Mouse (Mus musculus): Measurements from ENCODE around the gene Cga. TPM values are rescaled to one million over a fixed set of nuclear protein-coding genes. Genes with fewer than 3 reads are reported as not detected.

Gene Cga
- total RNA-seq (2012; rRNA removed) (not detected in 2 replicates), total RNA-seq (2014; rRNA removed) (not detected in 2 replicates), polyA plus RNA-seq (2012; ENCODE audit: insufficient read length, low read depth) (not detected in 2 replicates)

DNA sequence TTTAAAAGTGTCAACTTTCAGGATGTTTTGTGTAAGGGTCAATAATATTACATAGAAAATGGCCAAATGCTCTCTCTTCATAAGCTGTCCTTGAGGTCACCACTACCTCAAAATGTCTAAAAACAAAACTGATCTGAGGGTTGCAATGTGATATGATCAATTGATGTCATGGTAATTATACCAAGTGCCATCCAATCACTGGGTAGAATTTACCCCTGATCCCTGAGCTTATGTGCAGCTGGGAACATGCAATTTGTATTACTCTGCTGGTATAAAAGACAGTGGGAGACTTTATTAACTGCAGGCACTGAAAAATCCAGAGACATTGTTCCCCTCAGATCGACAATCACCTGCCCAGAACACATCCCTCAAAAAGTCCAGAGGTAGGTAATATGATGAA, at the start of gene Cga:
TSS of gene Cga (plus strand) at position 301 of the 400 bp plus-strand sequence.
- no peaks in the 10 kb centered on the region for H3K79me2 ChIP-seq (replicated peaks; ENCODE audit: control insufficient read depth, extremely low read depth, insufficient read depth, poor library complexity, severe bottlenecking)
- no peak within 1 kb of the TSS for H3K4me3 ChIP-seq (replicated peaks in 1 of 3; ENCODE audit: low read depth in 2 of 3, low read length in 2 of 3, poor library complexity in 1 of 3)
- no peaks in the 10 kb centered on the region for H3K9me3 ChIP-seq (replicated peaks; ENCODE audit: low read length)
- no peak within 1 kb of the TSS for H3K27ac ChIP-seq (ENCODE audit: insufficient read depth, low read depth)
- H3K4me2 ChIP-seq (ENCODE audit: insufficient read depth, low read depth, poor library complexity, severe bottlenecking), result no peak within 1 kb of the TSS
- in situ Hi-C loops (cut with MboI; ENCODE audit: low pct_ligation_motif_present, low pct_unique_long_range_greater_than_20kb, low sequenced_read_pairs) (no loop called here), dilution Hi-C loops (cut with MboI; ENCODE audit: extremely low pct_ligation_motif_present, extremely low pct_unique_long_range_greater_than_20kb, low sequenced_read_pairs) (no loop called here)
- H3K27me3 ChIP-seq (replicated peaks), result peaks cover 3% of the 10 kb centered on the region
- TF ChIP-seq NELFE (IDR thresholded peaks at IDR 0.05; ENCODE audit: low read depth, low read length) (no peak), CHD2 (IDR thresholded peaks at IDR 0.05; ENCODE audit: low read length) (no peak), TCF12 (IDR thresholded peaks at IDR 0.05; ENCODE audit: low read depth, low read length) (no peak), POLR2A (IDR thresholded peaks at IDR 0.05; ENCODE audit: low read depth, low read length) (no peak), RCOR1 (conservative IDR thresholded peaks at IDR 0.05; ENCODE audit: low read depth, low read length) (no peak), CTCF (conservative IDR thresholded peaks at IDR 0.05 in 1 of 2, IDR thresholded peaks at IDR 0.05 in 1 of 2; ENCODE audit: low read depth in 2 of 2, low read length in 2 of 2) (no peak), MXI1 (IDR thresholded peaks at IDR 0.05; ENCODE audit: low read depth, low read length) (no peak), SMC3 (IDR thresholded peaks at IDR 0.05; ENCODE audit: low read depth, low read length) (no peak), USF2 (conservative IDR thresholded peaks at IDR 0.05; ENCODE audit: low read depth, low read length) (no peak), EP300 (IDR thresholded peaks at IDR 0.05; ENCODE audit: low read length) (no peak), JUND (conservative IDR thresholded peaks at IDR 0.05; ENCODE audit: low read depth, low read length) (no peak), TBP (conservative IDR thresholded peaks at IDR 0.05; ENCODE audit: low read depth, low read length) (no peak), PAX5 (IDR thresholded peaks at IDR 0.05; ENCODE audit: low read length) (no peak)
- no peak for DNase-seq (ENCODE audit: extremely low read depth)
- no peaks in the 10 kb centered on the region for H3K36me3 ChIP-seq (replicated peaks in 1 of 2; ENCODE audit: control insufficient read depth in 1 of 2, insufficient read depth in 1 of 2, low read length in 1 of 2)
- no peak within 1 kb of the TSS for H3K9ac ChIP-seq (ENCODE audit: insufficient read depth, low read depth)
- H3K4me1 ChIP-seq (ENCODE audit: control insufficient read depth in 1 of 2, insufficient read depth in 2 of 2), result no peaks in the 10 kb centered on the region

DNA sequence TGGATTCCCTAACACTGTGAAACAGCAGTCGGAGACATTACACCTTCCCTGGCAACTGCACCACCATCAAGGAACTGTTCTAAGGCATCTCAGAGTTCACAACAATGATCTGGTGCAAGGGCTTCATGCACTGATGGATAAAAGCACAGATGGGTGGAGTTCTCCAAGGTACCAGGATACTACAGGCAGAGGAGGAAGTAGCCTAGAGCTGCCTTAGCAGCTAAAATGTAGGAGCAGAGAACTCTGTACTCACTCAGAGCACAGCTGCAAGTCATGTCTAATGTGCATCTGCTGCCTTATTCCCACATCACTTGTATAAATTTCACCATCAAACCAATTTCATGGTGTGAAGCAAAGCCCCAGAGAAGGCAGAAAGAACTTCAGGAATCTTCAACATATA, 49.7 kb upstream of the Cga start:
- in situ Hi-C loops (cut with MboI; ENCODE audit: low pct_ligation_motif_present, low pct_unique_long_range_greater_than_20kb, low sequenced_read_pairs) (loop anchor here (5.0 kb wide), 1 partner anchor 33 kb away; no protein-coding TSS in a partner anchor), dilution Hi-C loops (cut with MboI; ENCODE audit: extremely low pct_ligation_motif_present, extremely low pct_unique_long_range_greater_than_20kb, low sequenced_read_pairs) (no loop called here)
- H3K4me3 ChIP-seq (replicated peaks in 1 of 3; ENCODE audit: low read depth in 2 of 3, low read length in 2 of 3, poor library complexity in 1 of 3), result no peak overlapping the region
- peaks cover 0 to 36% of the 10 kb centered on the region in 2 experiments for H3K36me3 ChIP-seq (replicated peaks in 1 of 2; ENCODE audit: control insufficient read depth in 1 of 2, insufficient read depth in 1 of 2, low read length in 1 of 2)
- H3K79me2 ChIP-seq (replicated peaks; ENCODE audit: control insufficient read depth, extremely low read depth, insufficient read depth, poor library complexity, severe bottlenecking), result peaks cover 13% of the 10 kb centered on the region
- no peak overlapping the region for H3K9ac ChIP-seq (ENCODE audit: insufficient read depth, low read depth)
- no peaks in the 10 kb centered on the region for H3K27me3 ChIP-seq (replicated peaks)
- no peak overlapping the region for H3K27ac ChIP-seq (ENCODE audit: insufficient read depth, low read depth)
- no peak overlapping the region for H3K4me2 ChIP-seq (ENCODE audit: insufficient read depth, low read depth, poor library complexity, severe bottlenecking)
- peaks cover 3 to 26% of the 10 kb centered on the region in 2 experiments; a peak in 3 of 4 replicates for H3K4me1 ChIP-seq (ENCODE audit: control insufficient read depth in 1 of 2, insufficient read depth in 2 of 2)
- DNase-seq (ENCODE audit: extremely low read depth), result no peak
- H3K9me3 ChIP-seq (replicated peaks; ENCODE audit: low read length), result no peaks in the 10 kb centered on the region
- TF ChIP-seq TBP (conservative IDR thresholded peaks at IDR 0.05; ENCODE audit: low read depth, low read length), result no peak
- no peak for TF ChIP-seq POLR2A (IDR thresholded peaks at IDR 0.05; ENCODE audit: low read depth, low read length)
- TF ChIP-seq USF2 (conservative IDR thresholded peaks at IDR 0.05; ENCODE audit: low read depth, low read length), result no peak
- TF ChIP-seq MXI1 (IDR thresholded peaks at IDR 0.05; ENCODE audit: low read depth, low read length), result no peak
- no peak for TF ChIP-seq UBTF (IDR thresholded peaks at IDR 0.05; ENCODE audit: low read depth, low read length)
- no peak for TF ChIP-seq ZNF384 (IDR thresholded peaks at IDR 0.05; ENCODE audit: low read depth, low read length)
- TF ChIP-seq PAX5 (IDR thresholded peaks at IDR 0.05; ENCODE audit: low read length), result no peak
- TF ChIP-seq POLR2AphosphoS2 (IDR thresholded peaks at IDR 0.05; ENCODE audit: low read depth, low read length), result no peak
- no peak for TF ChIP-seq KAT2A (IDR thresholded peaks at IDR 0.05; ENCODE audit: insufficient replicate concordance, low read length)
- TF ChIP-seq NRF1 (IDR thresholded peaks at IDR 0.05; ENCODE audit: low read depth, low read length), result no peak
- no peak for TF ChIP-seq MAX (IDR thresholded peaks at IDR 0.05; ENCODE audit: low read length)
- no peak for TF ChIP-seq JUND (conservative IDR thresholded peaks at IDR 0.05; ENCODE audit: low read depth, low read length)
- no peak for TF ChIP-seq ZKSCAN1 (IDR thresholded peaks at IDR 0.05; ENCODE audit: borderline replicate concordance, low read depth, low read length)
- no peak for TF ChIP-seq TCF12 (IDR thresholded peaks at IDR 0.05; ENCODE audit: low read depth, low read length)
- TF ChIP-seq CHD2 (IDR thresholded peaks at IDR 0.05; ENCODE audit: low read length), result no peak
- TF ChIP-seq USF1 (IDR thresholded peaks at IDR 0.05; ENCODE audit: low read depth, low read length), result no peak
